Mouse (Mus musculus): ENCODE results near the gene Gm5737. TPM values are rescaled to one million over a fixed set of nuclear protein-coding genes. Genes with fewer than 3 reads are reported as not detected.

Gm5737 gene
- not detected in 4 replicates for total RNA-seq (2023; ENCODE audit: inconsistent age)

DNA sequence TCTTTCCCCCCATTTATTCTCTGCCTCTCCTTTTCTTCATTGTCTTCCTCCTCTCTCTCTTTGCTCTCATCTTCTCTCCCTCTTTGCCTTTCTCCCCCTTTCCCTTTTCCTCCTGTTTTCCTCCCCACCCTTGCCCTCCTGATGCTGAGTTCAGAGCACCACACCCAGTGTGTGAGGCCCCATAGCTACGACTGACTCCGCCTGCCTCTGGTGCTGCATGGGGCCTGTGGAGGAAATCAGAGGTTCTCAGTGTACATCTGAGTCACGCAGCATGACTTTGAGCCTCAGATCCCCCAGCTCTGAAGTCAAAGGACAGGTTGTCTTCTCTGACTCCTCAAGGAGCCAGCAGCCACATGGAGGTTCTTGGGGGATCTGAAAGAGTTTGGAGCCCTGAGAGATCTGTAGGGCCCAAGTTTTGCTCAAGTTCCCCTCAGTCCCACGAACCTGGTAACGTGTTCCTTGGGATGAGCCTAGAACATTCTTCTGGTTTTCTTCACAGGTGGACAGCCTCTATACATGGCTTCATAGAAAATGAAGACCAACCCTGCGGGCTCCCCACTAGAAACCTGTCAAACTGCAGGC, at the start of gene Gm5737:
TSS of gene Gm5737 (plus strand) at position 532 of the 582 bp plus-strand sequence.

DNA sequence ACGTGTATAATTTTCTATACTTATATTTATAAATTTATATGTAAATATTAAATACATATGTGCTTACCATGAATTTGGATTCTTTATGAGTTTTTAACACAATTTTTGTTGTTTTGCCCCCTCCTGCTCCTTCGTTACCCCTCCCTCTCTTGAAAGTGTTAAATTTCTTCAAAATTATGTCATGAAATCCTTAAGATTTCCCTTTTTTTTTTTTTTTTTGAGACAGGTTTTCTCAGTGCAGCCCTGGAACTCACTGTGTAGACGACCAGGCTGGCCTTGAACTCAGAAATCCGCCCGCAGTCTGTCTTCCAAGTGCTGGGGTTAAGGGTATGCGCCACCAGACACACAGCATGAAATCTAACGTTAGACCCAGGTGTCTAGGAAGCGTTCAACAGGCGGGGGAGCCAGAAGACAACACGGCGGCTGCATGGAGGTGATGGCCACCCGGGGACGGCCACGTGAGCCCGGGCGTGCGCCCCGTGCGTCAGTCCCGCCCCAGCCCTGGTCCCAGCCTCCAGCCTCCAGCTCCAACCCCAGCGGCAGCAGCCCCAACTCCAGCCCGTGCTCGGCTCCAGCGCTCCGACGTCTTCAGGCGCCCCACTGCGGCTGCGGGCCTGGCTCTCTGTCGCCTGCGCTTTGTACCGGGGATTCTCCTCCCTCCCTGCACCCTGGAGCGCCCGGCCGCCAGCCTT, 30.3 kb downstream of the Gm5737 start, which contains the start of gene Eef2k:
TSS of gene Eef2k (plus strand) at position 487 of the 692 bp plus-strand sequence.

Other genes starting within 250 kb of the Gm5737 start
- gene Uqcrc2, start 177.2 kb upstream of the Gm5737 start, total RNA-seq (2023; ENCODE audit: inconsistent age), result 83.5 to 91.4 TPM (median 87.8 TPM) in 4 replicates
- gene Pdzd9, start 142.0 kb upstream of the Gm5737 start, total RNA-seq (2023; ENCODE audit: inconsistent age), result 0.54 TPM in 1 of 4 replicates, not detected in the others
- 14.6 to 24.8 TPM (median 18.8 TPM) in 4 replicates for gene Mosmo, start 134.7 kb upstream of the Gm5737 start, total RNA-seq (2023; ENCODE audit: inconsistent age)
- gene Vwa3a, start 73.0 kb upstream of the Gm5737 start, total RNA-seq (2023; ENCODE audit: inconsistent age), result 0.13 TPM in 1 of 4 replicates, not detected in the others
- gene Eef2k, start 30.5 kb downstream of the Gm5737 start, total RNA-seq (2023; ENCODE audit: inconsistent age), result 23.4 to 32.7 TPM (median 25.3 TPM) in 4 replicates
- gene Polr3e, start 105.4 kb downstream of the Gm5737 start, total RNA-seq (2023; ENCODE audit: inconsistent age), result 28.1 to 33.9 TPM (median 31.5 TPM) in 4 replicates
- gene Cdr2, start 169.9 kb downstream of the Gm5737 start, total RNA-seq (2023; ENCODE audit: inconsistent age), result 3.1 to 3.8 TPM (median 3.6 TPM) in 4 replicates
- not detected in 4 replicates for gene Mfsd13b, start 170.1 kb downstream of the Gm5737 start, total RNA-seq (2023; ENCODE audit: inconsistent age)
- 16.9 to 18.6 TPM (median 17.6 TPM) in 4 replicates for gene Mettl9, start 222.1 kb downstream of the Gm5737 start, total RNA-seq (2023; ENCODE audit: inconsistent age)